Mouse (Mus musculus): ENCODE results near the gene Ssbp3. TPM values are rescaled to one million over a fixed set of nuclear protein-coding genes. Genes with fewer than 3 reads are reported as not detected.

Gene Ssbp3
- polyA plus RNA-seq, 1 experiment from 2014 or later, result 31.5 TPM

DNA sequence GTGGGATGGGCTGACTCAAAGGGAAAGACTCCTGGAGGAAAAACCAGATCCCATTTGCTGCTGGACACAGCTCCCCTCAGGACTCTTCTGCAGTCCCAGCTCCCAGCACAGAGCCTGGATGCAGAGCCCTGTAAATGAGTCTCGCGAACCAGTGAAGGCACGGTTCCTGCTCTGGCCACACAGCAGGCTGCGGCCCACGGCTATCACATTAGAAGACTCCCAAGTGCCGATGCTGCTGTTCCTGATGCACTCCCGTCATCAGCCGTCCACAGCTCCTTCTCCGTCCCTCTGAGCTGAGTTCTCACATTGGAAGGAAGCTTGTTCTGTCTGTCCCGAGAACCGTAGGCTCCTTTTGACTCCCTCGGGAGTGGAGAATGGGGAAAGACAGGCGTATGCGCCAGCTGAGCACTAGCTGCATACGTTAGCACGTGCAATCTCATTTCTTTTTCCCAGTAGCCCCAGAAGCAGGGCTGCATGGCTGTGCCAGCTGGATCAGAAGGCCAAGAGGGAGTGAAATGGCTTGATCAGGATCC lies 186.4 kb downstream of the Ssbp3 start, which contains the start of gene Cdcp2:
Cdcp2 (plus strand) TSS at position 51 of the 533 bp plus-strand sequence.
- Histone ChIP-seq H3K4me1 (ENCODE audit: control insufficient read depth, low read depth, low read length) (no peaks in the 10 kb centered on the region; the same call in 1 of the 2 replicates), H3K36me3 (ENCODE audit: control insufficient read depth, insufficient read depth) (no peaks in the 10 kb centered on the region), H3K4me3 (ENCODE audit: low read depth, low read length) (no peak within 1 kb of the TSS), H3K9ac (ENCODE audit: low read depth, low read length) (no peak within 1 kb of the TSS), H3K27me3 (ENCODE audit: control insufficient read depth, insufficient read depth, low read depth, low read length) (no peaks in the 10 kb centered on the region), H3K4me2 (ENCODE audit: low read depth, low read length) (no peak within 1 kb of the TSS), H3K9me3 (replicated peaks; ENCODE audit: control insufficient read depth, low read length) (no peaks in the 10 kb centered on the region), H3K27ac (ENCODE audit: low read length) (no peak within 1 kb of the TSS)
- 73% methylated on average over 16 of the region's 16 CpGs for whole genome bisulfite sequencing (ENCODE audit: insufficient replicate concordance)
- no peak for ATAC-seq (ENCODE audit: low read depth)

DNA sequence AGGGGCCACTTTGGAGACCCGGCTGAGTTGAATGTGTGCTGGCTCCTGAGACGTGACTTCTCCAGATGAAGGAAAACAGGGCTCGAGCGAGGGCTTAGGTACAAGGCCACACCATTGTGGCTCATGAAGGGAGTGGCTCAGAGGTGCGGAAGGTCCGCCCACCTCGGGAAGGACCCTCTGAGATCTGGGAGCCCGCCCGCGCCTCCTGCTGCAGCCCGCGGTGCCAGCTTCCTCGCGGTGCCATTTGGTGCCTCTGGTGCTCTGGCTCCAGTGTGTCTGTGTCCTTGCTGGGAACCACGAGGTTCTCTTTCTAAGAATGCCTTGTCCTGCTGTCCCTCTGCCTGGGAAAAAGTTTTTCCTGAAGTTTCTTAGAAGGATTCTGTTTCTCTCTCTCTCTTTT lies 187.4 kb downstream of the Ssbp3 start:
- no peak overlapping the region for H3K27ac ChIP-seq (ENCODE audit: low read length)
- no peaks in the 10 kb centered on the region for H3K27me3 ChIP-seq (ENCODE audit: control insufficient read depth, insufficient read depth, low read depth, low read length)
- H3K36me3 ChIP-seq (ENCODE audit: control insufficient read depth, insufficient read depth), result no peaks in the 10 kb centered on the region
- no peak overlapping the region for H3K9ac ChIP-seq (ENCODE audit: low read depth, low read length)
- H3K4me3 ChIP-seq (ENCODE audit: low read depth, low read length), result no peak overlapping the region
- 47% methylated on average over 15 of the region's 15 CpGs for WGBS (ENCODE audit: insufficient replicate concordance)
- H3K9me3 ChIP-seq (replicated peaks; ENCODE audit: control insufficient read depth, low read length), result no peaks in the 10 kb centered on the region
- H3K4me2 ChIP-seq (ENCODE audit: low read depth, low read length), result no peak overlapping the region
- no peaks in the 10 kb centered on the region; the same call in 1 of the 2 replicates for H3K4me1 ChIP-seq (ENCODE audit: control insufficient read depth, low read depth, low read length)
- no peak for ATAC-seq (ENCODE audit: low read depth)

DNA sequence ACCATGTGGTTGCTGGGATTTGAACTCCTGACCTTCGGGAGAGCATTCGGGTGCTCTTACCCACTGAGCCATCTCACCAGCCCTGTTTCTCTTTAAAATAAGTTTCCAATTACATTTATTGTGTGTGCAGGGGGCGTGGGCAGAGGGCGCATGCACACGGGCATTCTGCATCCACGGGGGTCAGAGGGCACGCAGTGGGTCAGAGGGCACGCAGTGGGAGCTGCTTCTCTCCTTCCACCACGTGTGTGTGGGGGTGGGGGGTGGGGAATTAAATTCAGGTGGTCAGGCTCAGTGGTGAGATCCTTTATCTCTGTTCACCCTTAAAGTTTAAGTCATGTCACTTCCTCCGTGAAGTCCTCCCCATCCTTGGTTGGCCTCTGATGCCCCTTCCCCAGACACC lies 187.9 kb downstream of the Ssbp3 start:
- Histone ChIP-seq H3K4me2 (ENCODE audit: low read depth, low read length) (no peak overlapping the region), H3K27me3 (ENCODE audit: control insufficient read depth, insufficient read depth, low read depth, low read length) (no peaks in the 10 kb centered on the region), H3K27ac (ENCODE audit: low read length) (no peak overlapping the region), H3K9ac (ENCODE audit: low read depth, low read length) (no peak overlapping the region), H3K4me3 (ENCODE audit: low read depth, low read length) (no peak overlapping the region), H3K4me1 (ENCODE audit: control insufficient read depth, low read depth, low read length) (no peaks in the 10 kb centered on the region; the same call in 1 of the 2 replicates), H3K36me3 (ENCODE audit: control insufficient read depth, insufficient read depth) (no peaks in the 10 kb centered on the region), H3K9me3 (replicated peaks; ENCODE audit: control insufficient read depth, low read length) (no peaks in the 10 kb centered on the region)
- 75% methylated on average over 10 of the region's 10 CpGs for WGBS (ENCODE audit: insufficient replicate concordance)
- no peak for ATAC-seq (ENCODE audit: low read depth)

DNA sequence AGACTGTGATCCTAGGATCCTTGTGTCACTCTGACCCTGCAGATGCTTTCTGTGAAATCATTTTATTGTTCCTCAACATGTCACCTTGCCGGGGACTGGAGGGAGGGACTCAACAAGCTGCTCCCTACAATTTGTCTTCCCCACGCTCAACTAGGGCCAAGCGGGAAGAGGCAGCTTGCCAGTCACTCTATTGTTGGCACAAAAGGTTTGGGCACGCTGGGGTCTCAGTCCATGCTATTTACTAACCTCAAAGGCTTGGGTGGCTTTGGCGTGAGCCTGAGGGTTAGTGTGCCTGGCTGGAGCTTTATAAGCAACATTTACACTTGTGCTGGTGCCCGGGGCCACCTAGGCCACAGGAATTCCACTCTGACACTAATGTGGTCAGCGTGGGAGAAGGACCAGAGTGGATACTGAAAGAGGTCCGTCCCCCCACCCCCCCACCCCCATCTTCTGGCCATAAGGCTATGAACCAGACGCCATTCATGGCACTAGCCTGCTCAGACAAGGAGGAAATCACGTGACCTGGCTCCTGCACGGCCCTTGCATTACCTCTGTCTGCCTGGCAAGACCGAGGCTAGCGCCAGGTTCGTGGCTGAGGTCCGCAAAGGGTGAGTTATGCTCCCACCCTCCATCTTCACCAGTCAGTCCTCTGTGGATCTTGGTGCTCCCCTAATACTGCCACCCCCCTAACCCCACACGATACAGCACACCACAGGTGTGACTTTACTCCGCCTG lies 188.5 kb downstream of the Ssbp3 start:
- ATAC-seq (ENCODE audit: low read depth), result no peak
- Histone ChIP-seq H3K4me2 (ENCODE audit: low read depth, low read length) (no peak overlapping the region), H3K27ac (ENCODE audit: low read length) (no peak overlapping the region), H3K9ac (ENCODE audit: low read depth, low read length) (no peak overlapping the region), H3K36me3 (ENCODE audit: control insufficient read depth, insufficient read depth) (no peaks in the 10 kb centered on the region), H3K4me3 (ENCODE audit: low read depth, low read length) (no peak overlapping the region), H3K4me1 (ENCODE audit: control insufficient read depth, low read depth, low read length) (no peaks in the 10 kb centered on the region; the same call in 1 of the 2 replicates), H3K9me3 (replicated peaks; ENCODE audit: control insufficient read depth, low read length) (no peaks in the 10 kb centered on the region), H3K27me3 (ENCODE audit: control insufficient read depth, insufficient read depth, low read depth, low read length) (no peaks in the 10 kb centered on the region)
- WGBS (ENCODE audit: insufficient replicate concordance), result 68% methylated on average over 17 of the region's 17 CpGs

Other genes with a start within 250 kb of the Ssbp3 start
- gene Ttc4, start 231.8 kb upstream of the Ssbp3 start, polyA plus RNA-seq (2015; fragmentation: Nextera tagmentation; extraction: Ambion mirVana), result 33.6 and 34.0 TPM in 2 replicates
- gene Mroh7, start 179.8 kb upstream of the Ssbp3 start, polyA plus RNA-seq (2015; fragmentation: Nextera tagmentation; extraction: Ambion mirVana), result 0.08 and 0.09 TPM in 2 replicates
- gene Fam151a, start 176.8 kb upstream of the Ssbp3 start, polyA plus RNA-seq (2015; fragmentation: Nextera tagmentation; extraction: Ambion mirVana), result 0.05 and 0.06 TPM in 2 replicates
- gene Acot11, start 105.7 kb upstream of the Ssbp3 start, polyA plus RNA-seq (2015; fragmentation: Nextera tagmentation; extraction: Ambion mirVana), result 4.9 and 6.1 TPM in 2 replicates
- 45.5 and 47.7 TPM in 2 replicates for gene Mrpl37, start 156.2 kb downstream of the Ssbp3 start, polyA plus RNA-seq (2015; fragmentation: Nextera tagmentation; extraction: Ambion mirVana)
- 1.3 and 1.8 TPM in 2 replicates for gene Cyb5rl, start 156.3 kb downstream of the Ssbp3 start, polyA plus RNA-seq (2015; fragmentation: Nextera tagmentation; extraction: Ambion mirVana)
- not detected in 2 replicates for gene Cdcp2, start 186.2 kb downstream of the Ssbp3 start, polyA plus RNA-seq (2015; fragmentation: Nextera tagmentation; extraction: Ambion mirVana)

All from liver, embryonic 16.5 days (tissue).